Mouse (Mus musculus): ENCODE measurements around the gene Ryr2. TPM values are rescaled to one million over a fixed set of nuclear protein-coding genes. Genes with fewer than 3 reads are reported as not detected.

Gene Ryr2
- total and polyA plus RNA-seq, 3 experiments: 0.11 to 0.13 TPM; not detected in 1

- Histone ChIP-seq H3K4me3 (replicated peaks in 1 of 3; ENCODE audit: low read depth in 2 of 3, low read length in 2 of 3, poor library complexity in 1 of 3) (no peak overlapping the region), H3K27ac (ENCODE audit: insufficient read depth, low read depth) (no peak overlapping the region), H3K36me3 (replicated peaks in 1 of 2; ENCODE audit: control insufficient read depth in 1 of 2, insufficient read depth in 1 of 2, low read length in 1 of 2) (no peaks in the 10 kb centered on the region), H3K79me2 (replicated peaks; ENCODE audit: control insufficient read depth, extremely low read depth, insufficient read depth, poor library complexity, severe bottlenecking) (no peaks in the 10 kb centered on the region), H3K9ac (ENCODE audit: insufficient read depth, low read depth) (no peak overlapping the region), H3K9me3 (replicated peaks; ENCODE audit: low read length) (no peaks in the 10 kb centered on the region), H3K27me3 (replicated peaks) (no peaks in the 10 kb centered on the region), H3K4me2 (ENCODE audit: insufficient read depth, low read depth, poor library complexity, severe bottlenecking) (no peak overlapping the region), H3K4me1 (ENCODE audit: control insufficient read depth in 1 of 2, insufficient read depth in 2 of 2) (peaks cover 5 to 18% of the 10 kb centered on the region in 2 experiments)
- in situ Hi-C loops (cut with MboI; ENCODE audit: low pct_ligation_motif_present, low pct_unique_long_range_greater_than_20kb, low sequenced_read_pairs): no loop called here
- TF ChIP-seq HCFC1 (IDR thresholded peaks at IDR 0.05; ENCODE audit: low read depth, low read length) (no peak), TBP (conservative IDR thresholded peaks at IDR 0.05; ENCODE audit: low read depth, low read length) (no peak), MXI1 (IDR thresholded peaks at IDR 0.05; ENCODE audit: low read depth, low read length) (no peak), IRF4 (IDR thresholded peaks at IDR 0.05; ENCODE audit: low read depth, low read length) (no peak), SIN3A (IDR thresholded peaks at IDR 0.05; ENCODE audit: low read length) (no peak), CHD2 (IDR thresholded peaks at IDR 0.05; ENCODE audit: low read length) (no peak), KAT2A (IDR thresholded peaks at IDR 0.05; ENCODE audit: insufficient replicate concordance, low read length) (no peak), ELF1 (IDR thresholded peaks at IDR 0.05; ENCODE audit: low read depth, low read length) (no peak), POLR2AphosphoS2 (IDR thresholded peaks at IDR 0.05; ENCODE audit: low read depth, low read length) (no peak), MAFK (IDR thresholded peaks at IDR 0.05; ENCODE audit: insufficient replicate concordance, low read length) (no peak), JUN (IDR thresholded peaks at IDR 0.05; ENCODE audit: insufficient read depth, low read depth, low read length) (no peak), POLR2A (IDR thresholded peaks at IDR 0.05; ENCODE audit: low read depth, low read length) (no peak)
- DNase-seq (ENCODE audit: extremely low read depth): no peak
- dilution Hi-C loops (cut with MboI; ENCODE audit: extremely low pct_ligation_motif_present, extremely low pct_unique_long_range_greater_than_20kb, low sequenced_read_pairs): no loop called here
Observed at GRCm38 (mm10) chr13:11879037-11879436, 227.7 kb downstream of the Ryr2 start.

GRCm38 (mm10) chr13:11874852-11875251, 231.9 kb downstream of the Ryr2 start:
- no peak overlapping the region for H3K9ac ChIP-seq (ENCODE audit: insufficient read depth, low read depth)
- in situ Hi-C loops (cut with MboI; ENCODE audit: low pct_ligation_motif_present, low pct_unique_long_range_greater_than_20kb, low sequenced_read_pairs): no loop called here
- no peaks in the 10 kb centered on the region for H3K36me3 ChIP-seq (replicated peaks in 1 of 2; ENCODE audit: control insufficient read depth in 1 of 2, insufficient read depth in 1 of 2, low read length in 1 of 2)
- H3K9me3 ChIP-seq (replicated peaks; ENCODE audit: low read length): no peaks in the 10 kb centered on the region
- no peaks in the 10 kb centered on the region for H3K27me3 ChIP-seq (replicated peaks)
- dilution Hi-C loops (cut with MboI; ENCODE audit: extremely low pct_ligation_motif_present, extremely low pct_unique_long_range_greater_than_20kb, low sequenced_read_pairs): no loop called here
- no peak for DNase-seq (ENCODE audit: extremely low read depth)
- no peaks in the 10 kb centered on the region for H3K4me1 ChIP-seq (ENCODE audit: control insufficient read depth in 1 of 2, insufficient read depth in 2 of 2)
- no peak overlapping the region for H3K4me2 ChIP-seq (ENCODE audit: insufficient read depth, low read depth, poor library complexity, severe bottlenecking)
- H3K79me2 ChIP-seq (replicated peaks; ENCODE audit: control insufficient read depth, extremely low read depth, insufficient read depth, poor library complexity, severe bottlenecking): no peaks in the 10 kb centered on the region
- no peak overlapping the region for H3K27ac ChIP-seq (ENCODE audit: insufficient read depth, low read depth)
- no peak overlapping the region for H3K4me3 ChIP-seq (replicated peaks in 1 of 3; ENCODE audit: low read depth in 2 of 3, low read length in 2 of 3, poor library complexity in 1 of 3)
- no peak for TF ChIP-seq POLR2AphosphoS2 (IDR thresholded peaks at IDR 0.05; ENCODE audit: low read depth, low read length)
- TF ChIP-seq TBP (conservative IDR thresholded peaks at IDR 0.05; ENCODE audit: low read depth, low read length): no peak
- peak; percentile 54 to 57 for TF ChIP-seq CTCF (conservative IDR thresholded peaks at IDR 0.05 in 1 of 2, IDR thresholded peaks at IDR 0.05 in 1 of 2; ENCODE audit: low read depth in 2 of 2, low read length in 2 of 2)
- peak; percentile 42; the same call in 1 of the 2 replicates for TF ChIP-seq SMC3 (IDR thresholded peaks at IDR 0.05; ENCODE audit: low read depth, low read length)
- TF ChIP-seq JUND (conservative IDR thresholded peaks at IDR 0.05; ENCODE audit: low read depth, low read length): no peak
- TF ChIP-seq IRF4 (IDR thresholded peaks at IDR 0.05; ENCODE audit: low read depth, low read length): no peak
- TF ChIP-seq RAD21 (IDR thresholded peaks at IDR 0.05; ENCODE audit: low read depth, low read length): peak; percentile 22
- no peak for TF ChIP-seq MEF2A (IDR thresholded peaks at IDR 0.05; ENCODE audit: borderline replicate concordance, low read depth, low read length)
- no peak for TF ChIP-seq UBTF (IDR thresholded peaks at IDR 0.05; ENCODE audit: low read depth, low read length)
- TF ChIP-seq NRF1 (IDR thresholded peaks at IDR 0.05; ENCODE audit: low read depth, low read length): no peak
- TF ChIP-seq ZMIZ1 (IDR thresholded peaks at IDR 0.05; ENCODE audit: low read depth, low read length): no peak

Data from CH12.LX (cell line).